Mouse (Mus musculus) G1E (cell line): Measurements from ENCODE around the gene Gm49358.

Source experiments
- CTCF ChIP-seq: IDR thresholded peaks from 2 replicates; pipeline ENCODE4 v1.5.1; 2012; ENCODE audit warnings: low read depth, low read length, inconsistent platforms, mixed read lengths
- TAL1 ChIP-seq: conservative IDR thresholded peaks from 2 replicates; pipeline ENCODE4 v1.6.1; 2012; ENCODE audit warnings: low read depth, low read length, inconsistent platforms, mixed read lengths

- TF ChIP-seq CTCF (0 out of 2 replicates have a peak, but pooled peaks have one; percentile 35), TAL1 (no peak)
These were observed 65.7 kb downstream of the Gm49358 start for GRCm38 (mm10) chr10:86829515-86829914.
